Mouse (Mus musculus): ENCODE data around the gene Pcif1. TPM values are rescaled to one million over a fixed set of nuclear protein-coding genes. Genes with fewer than 3 reads are reported as not detected.

Gene Pcif1
- 79.3 and 93.7 TPM in 2 replicates for polyA plus RNA-seq (2015; fragmentation: Nextera tagmentation; extraction: Ambion mirVana)

DNA sequence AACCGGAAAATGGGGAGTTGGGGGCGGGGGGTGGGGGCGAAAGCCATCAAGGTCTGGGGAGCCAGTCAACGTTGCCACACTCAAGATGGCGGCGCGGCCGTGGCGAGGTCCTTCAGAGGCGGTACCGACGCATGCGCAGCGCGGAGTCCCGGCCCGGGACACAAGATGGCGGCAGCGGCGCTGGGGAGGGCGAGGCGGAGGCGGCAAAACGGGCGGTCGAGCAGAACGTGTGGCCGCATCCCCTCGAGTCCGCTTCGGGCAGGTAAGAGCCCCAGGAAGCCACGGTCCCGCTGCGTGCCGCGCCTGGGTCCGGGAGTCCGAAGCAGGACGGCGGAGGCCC is at the start of gene Pcif1:
Pcif1 (plus strand) TSS at position 77 of the 340 bp plus-strand sequence.
- Histone ChIP-seq H3K9me3 (ENCODE audit: control insufficient read depth, low read length) (no peaks in the 10 kb centered on the region), H3K36me3 (ENCODE audit: control insufficient read depth, insufficient read depth) (peaks cover 6% of the 10 kb centered on the region), H3K27me3 (replicated peaks; ENCODE audit: control insufficient read depth, insufficient read depth, low read length) (no peaks in the 10 kb centered on the region), H3K4me1 (replicated peaks; ENCODE audit: control insufficient read depth, insufficient read depth, low read length) (peaks cover 19% of the 10 kb centered on the region), H3K4me3 (replicated peaks; ENCODE audit: low read length) (peak within 1 kb of the TSS; percentile 70), H3K9ac (replicated peaks; ENCODE audit: low read depth, low read length) (peak within 1 kb of the TSS; percentile 100), H3K27ac (ENCODE audit: low read length) (peak within 1 kb of the TSS; percentile 100), H3K4me2 (ENCODE audit: low read length) (peak within 1 kb of the TSS; percentile 98)
- peak; percentile 89 for ATAC-seq
- 0% methylated on average over 40 of the region's 40 CpGs for WGBS

- no peak overlapping the region for H3K27ac ChIP-seq (ENCODE audit: low read length)
- peaks cover 9% of the 10 kb centered on the region; the same call in 1 of the 2 replicates for H3K36me3 ChIP-seq (ENCODE audit: control insufficient read depth, insufficient read depth)
- whole genome bisulfite sequencing: 82% methylated on average over 10 of the region's 10 CpGs
- no peak overlapping the region for H3K9ac ChIP-seq (replicated peaks; ENCODE audit: low read depth, low read length)
- no peaks in the 10 kb centered on the region for H3K9me3 ChIP-seq (ENCODE audit: control insufficient read depth, low read length)
- H3K4me2 ChIP-seq (ENCODE audit: low read length): no peak overlapping the region
- no peak overlapping the region for H3K4me3 ChIP-seq (replicated peaks; ENCODE audit: low read length)
- H3K27me3 ChIP-seq (replicated peaks; ENCODE audit: control insufficient read depth, insufficient read depth, low read length): no peaks in the 10 kb centered on the region
- H3K4me1 ChIP-seq (replicated peaks; ENCODE audit: control insufficient read depth, insufficient read depth, low read length): peaks cover 20% of the 10 kb centered on the region
- ATAC-seq: no peak
Measured at GRCm38 (mm10) chr2:164831029-164831428, 48.1 kb upstream of the Pcif1 start.

DNA sequence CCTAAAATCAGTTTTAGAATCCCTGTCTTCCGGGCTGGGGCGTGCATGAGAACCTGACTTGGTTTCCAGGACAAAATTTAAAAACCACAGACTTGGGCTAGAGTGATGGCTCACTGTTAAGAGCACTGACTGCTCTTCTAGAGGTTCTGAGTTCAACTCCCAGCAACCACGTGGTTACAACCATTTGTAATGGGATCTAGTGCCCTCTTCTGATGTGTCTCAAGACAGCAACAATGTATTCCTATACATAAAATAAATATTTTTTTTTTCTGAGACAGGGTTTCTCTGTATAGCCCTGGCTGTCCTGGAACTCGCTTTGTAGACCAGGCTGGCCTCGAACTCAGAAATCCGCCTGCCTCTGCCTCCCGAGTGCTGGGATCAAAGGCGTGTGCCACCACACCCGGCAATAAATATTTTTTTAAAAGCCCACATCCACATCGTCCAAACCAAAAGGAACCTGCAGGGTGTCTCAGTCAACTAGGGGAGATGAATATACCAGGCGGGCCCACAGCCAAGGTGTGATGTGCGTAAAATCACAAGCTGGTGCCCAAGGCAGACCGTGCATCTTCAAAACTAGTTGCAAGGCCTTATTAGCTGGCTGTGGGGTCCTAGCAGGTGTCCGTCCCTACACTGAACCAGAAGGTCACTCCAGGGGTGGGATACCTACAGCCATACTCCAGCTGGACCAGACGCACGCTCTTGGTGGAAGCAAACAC is 46.9 kb upstream of the Pcif1 start:
- peaks cover 8% of the 10 kb centered on the region; the same call in 1 of the 2 replicates for H3K36me3 ChIP-seq (ENCODE audit: control insufficient read depth, insufficient read depth)
- peak overlapping the region; percentile 82 for H3K4me3 ChIP-seq (replicated peaks; ENCODE audit: low read length)
- peak overlapping the region; percentile 82 for H3K27ac ChIP-seq (ENCODE audit: low read length)
- H3K9ac ChIP-seq (replicated peaks; ENCODE audit: low read depth, low read length): peak overlapping the region; percentile 86
- no peaks in the 10 kb centered on the region for H3K9me3 ChIP-seq (ENCODE audit: control insufficient read depth, low read length)
- ATAC-seq: no peak
- H3K27me3 ChIP-seq (replicated peaks; ENCODE audit: control insufficient read depth, insufficient read depth, low read length): no peaks in the 10 kb centered on the region
- H3K4me2 ChIP-seq (ENCODE audit: low read length): peak overlapping the region; percentile 98
- WGBS: 61% methylated on average over 16 of the region's 16 CpGs
- peaks cover 20% of the 10 kb centered on the region for H3K4me1 ChIP-seq (replicated peaks; ENCODE audit: control insufficient read depth, insufficient read depth, low read length)

DNA sequence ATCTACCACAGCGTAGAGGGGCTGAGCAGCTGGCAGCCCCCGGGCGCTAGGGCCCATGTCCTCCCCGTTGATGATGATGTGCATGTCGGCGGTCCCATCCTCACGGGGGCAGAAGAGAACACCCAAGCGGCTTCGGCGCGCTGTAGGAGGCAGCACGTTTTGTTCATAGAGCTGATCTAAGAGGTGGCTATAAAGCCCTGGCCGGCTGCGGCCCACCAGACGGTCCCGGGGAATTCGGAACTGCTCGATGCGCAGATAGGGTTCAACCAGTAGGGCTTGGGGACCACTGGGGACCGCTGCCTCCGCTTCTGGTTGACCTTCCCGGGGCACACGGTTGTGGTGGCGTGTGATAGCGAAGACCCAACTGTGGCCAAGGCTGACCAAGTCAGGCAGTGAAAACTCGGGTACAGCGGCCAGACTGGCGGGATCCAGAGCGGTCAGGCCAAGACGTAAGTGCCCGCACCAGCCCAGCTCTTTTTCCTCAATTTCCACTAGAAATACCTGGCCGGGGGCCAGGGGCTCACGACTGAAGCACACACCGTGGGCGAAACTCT is 46.3 kb upstream of the Pcif1 start, which contains the start of gene Ctsa:
Ctsa (plus strand) TSS at position 126 of the 554 bp plus-strand sequence.
- peak; percentile 79 for ATAC-seq
- Histone ChIP-seq H3K4me3 (replicated peaks; ENCODE audit: low read length) (peak within 1 kb of the TSS; percentile 82), H3K4me1 (replicated peaks; ENCODE audit: control insufficient read depth, insufficient read depth, low read length) (peaks cover 20% of the 10 kb centered on the region), H3K4me2 (ENCODE audit: low read length) (peak within 1 kb of the TSS; percentile 98), H3K27me3 (replicated peaks; ENCODE audit: control insufficient read depth, insufficient read depth, low read length) (no peaks in the 10 kb centered on the region), H3K27ac (ENCODE audit: low read length) (peak within 1 kb of the TSS; percentile 82), H3K9me3 (ENCODE audit: control insufficient read depth, low read length) (no peaks in the 10 kb centered on the region), H3K36me3 (ENCODE audit: control insufficient read depth, insufficient read depth) (peaks cover 4% of the 10 kb centered on the region; the same call in 1 of the 2 replicates), H3K9ac (replicated peaks; ENCODE audit: low read depth, low read length) (peak within 1 kb of the TSS; percentile 86)
- WGBS: under 1% methylated on average over 35 of the region's 35 CpGs

GRCm38 (mm10) chr2:164833314-164833959 is 45.7 kb upstream of the Pcif1 start, which contains the start of gene Neurl2:
Gene Neurl2, minus strand, starts transcription at chr2:164833456.
- peak; percentile 71 for ATAC-seq
- no peaks in the 10 kb centered on the region for H3K27me3 ChIP-seq (replicated peaks; ENCODE audit: control insufficient read depth, insufficient read depth, low read length)
- H3K9ac ChIP-seq (replicated peaks; ENCODE audit: low read depth, low read length): peak within 1 kb of the TSS; percentile 86
- H3K4me1 ChIP-seq (replicated peaks; ENCODE audit: control insufficient read depth, insufficient read depth, low read length): peaks cover 20% of the 10 kb centered on the region
- peak within 1 kb of the TSS; percentile 98 for H3K4me2 ChIP-seq (ENCODE audit: low read length)
- H3K27ac ChIP-seq (ENCODE audit: low read length): peak within 1 kb of the TSS; percentile 82
- under 1% methylated on average over 29 of the region's 31 CpGs for WGBS
- peak within 1 kb of the TSS; percentile 82 for H3K4me3 ChIP-seq (replicated peaks; ENCODE audit: low read length)
- no peaks in the 10 kb centered on the region; the same call in 1 of the 2 replicates for H3K36me3 ChIP-seq (ENCODE audit: control insufficient read depth, insufficient read depth)
- no peaks in the 10 kb centered on the region for H3K9me3 ChIP-seq (ENCODE audit: control insufficient read depth, low read length)

DNA sequence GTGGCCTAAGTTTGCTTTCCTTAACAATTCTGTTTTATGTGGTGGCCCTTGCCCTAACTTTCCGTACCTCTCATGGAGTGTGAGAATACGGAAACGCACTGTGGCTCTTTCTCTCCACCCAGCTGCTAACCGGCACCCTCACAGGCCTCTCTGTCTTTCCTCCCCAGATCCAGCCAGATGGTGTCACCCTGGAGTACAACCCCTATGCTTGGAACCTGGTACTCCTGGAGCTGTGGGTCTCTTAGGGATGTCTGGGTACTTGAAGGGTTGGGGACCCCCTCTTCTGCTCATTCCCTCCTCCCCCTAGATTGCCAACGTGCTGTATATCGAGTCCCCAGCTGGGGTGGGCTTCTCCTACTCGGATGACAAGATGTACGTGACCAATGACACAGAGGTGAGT is 44.6 kb upstream of the Pcif1 start:
- 48% methylated on average over 8 of the region's 8 CpGs for WGBS
- Histone ChIP-seq H3K9me3 (ENCODE audit: control insufficient read depth, low read length) (no peaks in the 10 kb centered on the region), H3K27ac (ENCODE audit: low read length) (no peak overlapping the region), H3K4me3 (replicated peaks; ENCODE audit: low read length) (peak overlapping the region; percentile 82), H3K9ac (replicated peaks; ENCODE audit: low read depth, low read length) (peak overlapping the region; percentile 86; the same call in 1 of the 2 replicates), H3K4me1 (replicated peaks; ENCODE audit: control insufficient read depth, insufficient read depth, low read length) (peaks cover 20% of the 10 kb centered on the region), H3K27me3 (replicated peaks; ENCODE audit: control insufficient read depth, insufficient read depth, low read length) (no peaks in the 10 kb centered on the region), H3K36me3 (ENCODE audit: control insufficient read depth, insufficient read depth) (peaks cover 1% of the 10 kb centered on the region; the same call in 1 of the 2 replicates), H3K4me2 (ENCODE audit: low read length) (peak overlapping the region; percentile 98)
- ATAC-seq: no peak

GRCm38 (mm10) chr2:164835164-164835563 is 43.9 kb upstream of the Pcif1 start:
- no peak overlapping the region for H3K27ac ChIP-seq (ENCODE audit: low read length)
- ATAC-seq: no peak
- peaks cover 2% of the 10 kb centered on the region; the same call in 1 of the 2 replicates for H3K36me3 ChIP-seq (ENCODE audit: control insufficient read depth, insufficient read depth)
- no peaks in the 10 kb centered on the region for H3K9me3 ChIP-seq (ENCODE audit: control insufficient read depth, low read length)
- no peak overlapping the region for H3K4me3 ChIP-seq (replicated peaks; ENCODE audit: low read length)
- H3K4me1 ChIP-seq (replicated peaks; ENCODE audit: control insufficient read depth, insufficient read depth, low read length): peaks cover 20% of the 10 kb centered on the region
- no peak overlapping the region for H3K9ac ChIP-seq (replicated peaks; ENCODE audit: low read depth, low read length)
- H3K4me2 ChIP-seq (ENCODE audit: low read length): no peak overlapping the region
- H3K27me3 ChIP-seq (replicated peaks; ENCODE audit: control insufficient read depth, insufficient read depth, low read length): no peaks in the 10 kb centered on the region
- WGBS: 95% methylated on average over 4 of the region's 4 CpGs

DNA sequence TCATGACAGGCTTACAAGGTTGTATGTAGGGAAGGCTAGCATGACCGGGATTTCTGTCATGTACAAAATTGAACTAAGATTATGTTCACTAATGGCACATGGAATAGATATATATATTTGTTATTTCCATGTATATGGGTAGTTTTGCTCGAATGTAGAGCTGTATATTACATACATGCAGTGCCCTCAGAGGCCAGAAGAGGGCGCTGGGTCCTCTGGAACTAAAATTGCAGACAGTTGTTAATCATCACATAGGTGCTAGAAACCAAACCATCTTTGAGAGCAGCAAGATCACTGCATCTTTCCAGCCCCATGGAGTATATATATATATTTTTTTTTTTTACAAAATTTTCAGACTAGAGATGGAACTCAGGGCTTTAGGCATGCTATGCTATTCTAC is 33.3 kb upstream of the Pcif1 start:
- Histone ChIP-seq H3K4me1 (replicated peaks; ENCODE audit: control insufficient read depth, insufficient read depth, low read length) (no peaks in the 10 kb centered on the region), H3K9me3 (ENCODE audit: control insufficient read depth, low read length) (no peaks in the 10 kb centered on the region), H3K4me2 (ENCODE audit: low read length) (no peak overlapping the region), H3K4me3 (replicated peaks; ENCODE audit: low read length) (no peak overlapping the region), H3K9ac (replicated peaks; ENCODE audit: low read depth, low read length) (no peak overlapping the region), H3K27me3 (replicated peaks; ENCODE audit: control insufficient read depth, insufficient read depth, low read length) (no peaks in the 10 kb centered on the region), H3K36me3 (ENCODE audit: control insufficient read depth, insufficient read depth) (no peaks in the 10 kb centered on the region), H3K27ac (ENCODE audit: low read length) (no peak overlapping the region)
- ATAC-seq: no peak
- WGBS: 52% methylated on average over 3 of the region's 3 CpGs

DNA sequence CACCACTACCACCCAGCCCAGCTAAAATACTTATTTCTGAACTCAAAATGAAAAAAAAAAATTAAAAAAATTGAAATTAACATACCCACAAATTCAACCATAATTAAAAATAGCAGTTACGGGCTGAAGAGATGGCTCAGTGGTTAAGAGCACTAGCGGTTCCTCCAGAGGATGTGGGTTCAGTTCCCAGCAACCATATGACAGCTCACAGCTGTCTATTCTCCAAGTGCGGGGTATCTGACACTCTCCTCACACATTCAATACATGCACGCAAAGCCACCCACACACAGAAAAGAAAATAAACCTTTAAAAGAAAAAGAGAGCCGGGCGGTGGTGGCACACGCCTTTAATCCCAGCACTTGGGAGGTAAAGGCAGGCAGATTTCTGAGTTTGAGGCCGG is 29.0 kb upstream of the Pcif1 start:
- Histone ChIP-seq H3K4me3 (replicated peaks; ENCODE audit: low read length) (no peak overlapping the region), H3K4me2 (ENCODE audit: low read length) (no peak overlapping the region), H3K27me3 (replicated peaks; ENCODE audit: control insufficient read depth, insufficient read depth, low read length) (peaks cover 6% of the 10 kb centered on the region; the same call in 1 of the 2 replicates), H3K9ac (replicated peaks; ENCODE audit: low read depth, low read length) (no peak overlapping the region), H3K4me1 (replicated peaks; ENCODE audit: control insufficient read depth, insufficient read depth, low read length) (no peaks in the 10 kb centered on the region), H3K27ac (ENCODE audit: low read length) (no peak overlapping the region), H3K36me3 (ENCODE audit: control insufficient read depth, insufficient read depth) (no peaks in the 10 kb centered on the region), H3K9me3 (ENCODE audit: control insufficient read depth, low read length) (no peaks in the 10 kb centered on the region)
- WGBS: 89% methylated on average over 8 of the region's 8 CpGs
- ATAC-seq: no peak

Measured in forebrain, embryonic 16.5 days (tissue).